Mouse (Mus musculus) lung, embryonic 15.5 days (tissue): ENCODE measurements around the gene Asns. TPM values are rescaled to one million over a fixed set of nuclear protein-coding genes. Genes with fewer than 3 reads are reported as not detected.

Source experiments
- ATAC-seq: fragments of 200-750 bp; cut with Nextera tagmentation; 2 replicates; pipeline ENCODE4 v1.8.0; 2017; ENCODE audit warnings: moderate number of reproducible peaks, borderline replicate concordance; ENCODE audit not compliant: low FRiP score, low TSS enrichment; ENCODE audit errors: extremely low read depth
- H3K27ac ChIP-seq: fragments of 300-500 bp; sonication (generic); 2 replicates; pipeline ENCODE4 v1.5.1; 2015; ENCODE audit warnings: moderate library complexity, mild to moderate bottlenecking, inconsistent platforms
- H3K27me3 ChIP-seq: fragments of 300-500 bp; sonication (generic); 2 replicates; pipeline ENCODE4 v1.6.1; 2015; ENCODE audit warnings: inconsistent platforms
- H3K36me3 ChIP-seq: fragments of 300-500 bp; sonication (generic); 2 replicates; pipeline ENCODE4 v1.6.1; 2015; ENCODE audit warnings: inconsistent platforms
- H3K4me1 ChIP-seq: fragments of 300-500 bp; sonication (generic); 2 replicates; pipeline ENCODE4 v1.6.1; 2015; ENCODE audit warnings: inconsistent platforms
- H3K4me2 ChIP-seq: fragments of 300-500 bp; sonication (generic); 2 replicates; pipeline ENCODE4 v1.6.1; 2015; ENCODE audit warnings: inconsistent platforms, mild to moderate bottlenecking, moderate library complexity
- H3K4me3 ChIP-seq: fragments of 300-500 bp; sonication (generic); 2 replicates; pipeline ENCODE4 v1.5.1; 2015; ENCODE audit warnings: mild to moderate bottlenecking, inconsistent platforms
- H3K9ac ChIP-seq: fragments of 300-500 bp; sonication (generic); 2 replicates; pipeline ENCODE4 v1.6.1; 2015; ENCODE audit warnings: inconsistent platforms
- H3K9me3 ChIP-seq: fragments of 300-500 bp; sonication (generic); 2 replicates; pipeline ENCODE4 v1.6.1; 2016; ENCODE audit warnings: inconsistent platforms
- WGBS: fragments of 180-500 bp; shearing (Covaris S2); methylation state at CpG from one replicate; pipeline ENCODE4 v1.1.7; 2015; 5-methylcytosine and 5-hydroxymethylcytosine counted together
- polyA plus RNA-seq: library from polyadenylated mRNA; unstranded; fragments of >200 nt; fragmentation: Nextera tagmentation; extraction: Ambion mirVana; gene quantifications from 2 replicates; pipeline ENCODE4 v1.2.1, GENCODE M21; 2015

Gene Asns
- polyA plus RNA-seq: 53.1 and 53.7 TPM in 2 replicates

DNA sequence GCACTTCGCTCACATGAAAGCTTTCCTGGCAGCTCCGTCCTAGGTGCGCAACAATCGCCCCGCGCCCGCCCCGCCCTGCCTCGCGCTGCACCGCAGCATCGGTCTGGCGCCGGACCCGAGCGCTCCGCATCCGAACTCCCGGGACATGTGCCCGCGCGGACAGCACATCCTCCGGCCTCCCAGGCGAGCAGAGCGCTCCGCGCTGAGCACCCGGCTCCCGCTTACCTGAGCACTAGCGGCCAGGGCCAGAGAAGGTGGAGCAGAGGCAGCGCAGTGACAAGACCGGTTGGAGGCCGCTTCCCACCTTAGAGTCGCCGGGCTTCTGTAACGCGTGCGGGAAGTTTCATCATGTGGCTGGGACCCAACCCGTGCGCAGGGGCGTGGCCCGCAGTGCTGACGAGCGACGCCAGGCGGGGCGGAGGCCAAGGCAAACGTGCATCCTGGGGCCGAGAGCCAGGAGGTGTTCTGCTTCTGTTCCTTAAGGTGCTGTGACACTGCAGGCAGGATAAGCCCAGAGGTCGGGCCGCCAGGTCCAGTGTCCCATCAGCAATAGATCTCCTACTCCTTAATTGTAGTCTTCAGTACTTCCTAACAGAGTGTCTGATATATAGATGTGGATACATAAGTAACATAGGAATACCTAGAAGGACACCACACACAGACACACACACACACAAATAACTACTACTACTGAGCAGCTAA is at the start of gene Asns:
Gene Asns, minus strand, starts transcription at position 371 of the 702 bp plus-strand sequence.
- Histone ChIP-seq H3K9me3 (no peaks in the 10 kb centered on the region), H3K4me3 (peak within 1 kb of the TSS; percentile 72), H3K4me1 (0 out of 2 replicates have a peak, but pooled peaks cover 2% of the 10 kb centered on the region), H3K36me3 (no peaks in the 10 kb centered on the region), H3K27me3 (no peaks in the 10 kb centered on the region), H3K9ac (peak within 1 kb of the TSS; percentile 61), H3K27ac (peak within 1 kb of the TSS; percentile 56), H3K4me2 (peak within 1 kb of the TSS; percentile 98)
- under 1% methylated on average over 47 of the region's 51 CpGs for WGBS
- peak; percentile 91 for ATAC-seq

DNA sequence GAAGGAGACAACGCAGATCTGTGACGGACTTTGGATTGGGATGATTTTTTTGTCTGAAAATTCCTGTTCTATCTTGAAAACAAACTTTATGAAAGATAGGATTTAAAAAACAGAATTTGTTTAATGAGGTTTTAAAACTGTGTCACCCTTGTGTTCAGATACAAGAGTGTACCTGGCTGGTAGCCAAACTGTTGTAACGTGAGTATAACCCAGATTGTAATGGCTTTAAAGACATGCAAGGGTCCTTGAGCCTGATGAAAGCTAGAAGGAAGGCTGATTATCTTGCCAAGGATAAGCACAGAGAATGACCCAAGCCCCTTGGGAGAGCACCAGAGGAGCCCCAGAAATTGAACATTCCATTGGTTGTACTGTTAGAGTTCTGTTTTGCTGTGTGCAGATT is 48.7 kb upstream of the Asns start:
- H3K36me3 ChIP-seq: no peaks in the 10 kb centered on the region
- no peak overlapping the region for H3K4me2 ChIP-seq
- no peak for ATAC-seq
- WGBS: 42% methylated on average over 3 of the region's 3 CpGs
- no peaks in the 10 kb centered on the region for H3K9me3 ChIP-seq
- H3K9ac ChIP-seq: no peak overlapping the region
- H3K27ac ChIP-seq: no peak overlapping the region
- H3K27me3 ChIP-seq: no peaks in the 10 kb centered on the region
- no peak overlapping the region for H3K4me3 ChIP-seq
- H3K4me1 ChIP-seq: 0 out of 2 replicates have a peak, but pooled peaks cover 2% of the 10 kb centered on the region

- no peak overlapping the region for H3K4me3 ChIP-seq
- H3K27me3 ChIP-seq: no peaks in the 10 kb centered on the region
- 0 out of 2 replicates have a peak, but pooled peaks cover 2% of the 10 kb centered on the region for H3K4me1 ChIP-seq
- no peak overlapping the region for H3K4me2 ChIP-seq
- no peak overlapping the region for H3K9ac ChIP-seq
- no peak overlapping the region for H3K27ac ChIP-seq
- H3K9me3 ChIP-seq: no peaks in the 10 kb centered on the region
- no peak for ATAC-seq
- H3K36me3 ChIP-seq: no peaks in the 10 kb centered on the region
- WGBS: 92% methylated on average over 2 of the region's 2 CpGs
Measured at GRCm38 (mm10) chr6:7737842-7738241, 44.8 kb upstream of the Asns start.

DNA sequence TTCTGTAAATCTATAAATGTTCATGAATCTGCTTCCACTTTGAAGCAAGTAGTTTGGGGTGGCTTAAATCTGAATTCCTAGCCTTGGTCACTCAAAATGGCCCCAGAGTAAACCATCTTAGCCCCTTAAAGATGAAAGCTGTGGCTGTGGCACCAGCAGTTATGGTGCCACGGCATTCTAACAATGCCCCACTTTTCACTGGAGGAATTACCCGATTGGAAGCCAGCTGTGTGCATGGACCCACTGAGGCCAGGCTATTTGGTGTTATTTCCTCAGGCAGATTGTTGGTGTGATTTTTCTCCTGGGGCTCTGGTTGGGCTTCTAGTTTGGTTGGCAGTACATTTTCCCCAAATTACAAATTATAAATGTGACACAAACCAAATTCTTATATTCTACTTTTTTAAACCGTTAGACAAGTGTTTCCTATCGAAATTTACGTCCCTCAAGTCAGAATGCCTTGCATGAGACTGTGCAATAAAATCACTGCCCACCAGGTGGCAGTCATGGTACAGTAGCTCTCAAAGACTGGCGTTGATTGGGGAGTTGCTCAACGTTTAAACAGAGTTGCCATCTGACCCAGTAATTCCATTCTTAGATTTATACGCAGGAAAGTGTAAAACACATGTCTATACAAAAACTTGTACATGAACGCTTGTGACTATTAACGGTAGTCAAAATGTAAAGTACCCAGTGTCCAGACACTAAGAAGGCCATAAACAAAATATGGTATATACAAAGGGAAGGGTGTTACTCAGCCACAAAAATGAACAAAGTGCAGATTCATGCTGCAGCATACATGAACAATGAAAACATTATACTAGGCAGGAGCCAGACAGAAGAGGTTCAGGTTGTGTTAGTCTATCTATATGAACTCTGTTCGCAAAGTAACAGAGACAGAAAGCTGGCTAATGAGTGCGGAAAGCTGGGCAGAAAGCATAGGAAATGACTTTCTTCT is 40.0 kb upstream of the Asns start:
- no peak for ATAC-seq
- H3K9me3 ChIP-seq: no peaks in the 10 kb centered on the region
- no peak overlapping the region for H3K27ac ChIP-seq
- H3K4me3 ChIP-seq: no peak overlapping the region
- 30% methylated on average over 12 of the region's 12 CpGs for WGBS
- no peaks in the 10 kb centered on the region for H3K36me3 ChIP-seq
- H3K4me2 ChIP-seq: no peak overlapping the region
- no peaks in the 10 kb centered on the region for H3K27me3 ChIP-seq
- no peak overlapping the region for H3K9ac ChIP-seq
- no peaks in the 10 kb centered on the region for H3K4me1 ChIP-seq

DNA sequence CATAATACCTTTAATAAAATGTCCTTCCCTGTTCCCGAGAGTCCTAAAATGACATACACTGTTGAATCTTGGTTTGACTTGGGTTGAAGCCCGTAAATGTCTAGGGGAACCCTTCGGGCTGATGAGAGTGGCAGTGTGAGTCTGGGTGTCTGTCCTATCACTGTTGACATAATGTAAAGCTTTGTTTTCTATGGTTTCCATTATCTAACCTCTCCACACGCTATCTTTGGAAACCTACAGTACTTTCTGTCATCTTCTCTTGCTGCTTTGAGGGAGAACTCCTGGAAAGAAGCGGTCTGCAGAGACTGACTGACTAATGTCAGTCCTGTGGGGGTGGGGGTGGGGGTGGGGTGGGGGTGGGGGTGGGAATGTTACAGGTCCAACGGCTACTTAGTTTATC is 39.0 kb upstream of the Asns start:
- no peaks in the 10 kb centered on the region for H3K27me3 ChIP-seq
- no peak for ATAC-seq
- no peak overlapping the region for H3K27ac ChIP-seq
- H3K9ac ChIP-seq: no peak overlapping the region
- 76% methylated on average over 6 of the region's 6 CpGs for WGBS
- no peaks in the 10 kb centered on the region for H3K9me3 ChIP-seq
- no peaks in the 10 kb centered on the region for H3K4me1 ChIP-seq
- no peak overlapping the region for H3K4me2 ChIP-seq
- no peaks in the 10 kb centered on the region for H3K36me3 ChIP-seq
- no peak overlapping the region for H3K4me3 ChIP-seq

- H3K9ac ChIP-seq: no peak overlapping the region
- H3K4me3 ChIP-seq: no peak overlapping the region
- H3K9me3 ChIP-seq: no peaks in the 10 kb centered on the region
- H3K4me1 ChIP-seq: no peaks in the 10 kb centered on the region
- WGBS: 75% methylated on average over 2 of the region's 2 CpGs
- no peak for ATAC-seq
- no peak overlapping the region for H3K4me2 ChIP-seq
- H3K36me3 ChIP-seq: no peaks in the 10 kb centered on the region
- no peaks in the 10 kb centered on the region for H3K27me3 ChIP-seq
- H3K27ac ChIP-seq: no peak overlapping the region
Measured at GRCm38 (mm10) chr6:7729128-7729527, 36.1 kb upstream of the Asns start.

DNA sequence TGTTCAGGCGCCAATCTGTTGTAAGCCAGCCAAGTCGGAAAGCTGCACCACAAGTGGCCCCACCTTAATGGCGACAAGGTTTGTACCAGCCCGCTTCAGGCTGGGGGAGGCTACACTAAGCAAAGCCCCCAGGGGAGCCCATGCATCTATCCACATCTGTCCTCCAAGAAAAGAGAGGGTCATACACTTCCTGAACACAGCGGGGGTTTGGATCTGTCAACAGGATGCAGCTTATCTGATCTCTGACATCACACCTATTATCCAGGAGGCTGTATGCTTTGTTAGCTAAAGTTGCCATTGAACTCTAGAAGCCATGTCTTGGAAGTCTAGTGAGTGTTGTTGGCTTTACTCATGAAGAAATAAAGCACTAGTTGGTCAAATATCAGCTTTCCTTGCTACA is 35.2 kb upstream of the Asns start:
- H3K27me3 ChIP-seq: no peaks in the 10 kb centered on the region
- 81% methylated on average over 5 of the region's 5 CpGs for WGBS
- H3K9me3 ChIP-seq: no peaks in the 10 kb centered on the region
- H3K4me1 ChIP-seq: no peaks in the 10 kb centered on the region
- no peak overlapping the region for H3K9ac ChIP-seq
- no peak overlapping the region for H3K27ac ChIP-seq
- no peaks in the 10 kb centered on the region for H3K36me3 ChIP-seq
- H3K4me2 ChIP-seq: no peak overlapping the region
- H3K4me3 ChIP-seq: no peak overlapping the region
- ATAC-seq: no peak

GRCm38 (mm10) chr6:7716236-7716635 is 23.2 kb upstream of the Asns start:
- no peaks in the 10 kb centered on the region for H3K36me3 ChIP-seq

DNA sequence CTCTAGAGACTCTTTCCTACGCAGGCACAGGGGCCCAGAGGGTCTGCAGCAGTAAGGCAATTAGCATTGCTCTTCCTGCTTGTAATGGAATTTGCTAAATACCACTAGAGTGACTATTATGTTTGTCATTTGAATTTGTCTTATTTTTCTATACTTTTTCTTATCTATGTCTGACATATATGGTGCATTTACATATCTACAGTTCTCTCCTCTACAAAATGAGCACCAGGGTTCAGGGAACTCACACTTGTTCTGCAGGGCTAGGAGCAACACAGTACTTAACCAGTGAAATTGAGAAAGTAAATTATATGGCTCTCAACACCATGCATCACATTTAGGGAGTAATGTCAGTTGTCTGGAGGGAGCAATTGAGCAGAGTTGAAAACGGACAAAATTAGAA is 21.2 kb upstream of the Asns start:
- H3K27me3 ChIP-seq: no peaks in the 10 kb centered on the region
- no peaks in the 10 kb centered on the region for H3K9me3 ChIP-seq
- H3K27ac ChIP-seq: peak overlapping the region; percentile 5; the same call in 1 of the 2 replicates
- WGBS: 42% methylated on average over 2 of the region's 2 CpGs
- ATAC-seq: no peak
- no peaks in the 10 kb centered on the region for H3K36me3 ChIP-seq
- H3K4me2 ChIP-seq: no peak overlapping the region
- no peak overlapping the region for H3K9ac ChIP-seq
- H3K4me3 ChIP-seq: no peak overlapping the region
- 0 out of 2 replicates have a peak, but pooled peaks cover 3% of the 10 kb centered on the region for H3K4me1 ChIP-seq

More at GRCm38 (mm10) chr6:7716236-7716635, 23.2 kb upstream of the Asns start:
- WGBS: 34% methylated on average over 4 of the region's 4 CpGs
- no peak overlapping the region for H3K4me2 ChIP-seq
- H3K9me3 ChIP-seq: no peaks in the 10 kb centered on the region
- H3K4me3 ChIP-seq: no peak overlapping the region
- 0 out of 2 replicates have a peak, but pooled peaks cover 3% of the 10 kb centered on the region for H3K4me1 ChIP-seq
- no peak; the same call in 1 of the 2 replicates for ATAC-seq
- H3K9ac ChIP-seq: no peak overlapping the region
- H3K27ac ChIP-seq: no peak overlapping the region
- H3K27me3 ChIP-seq: no peaks in the 10 kb centered on the region

DNA sequence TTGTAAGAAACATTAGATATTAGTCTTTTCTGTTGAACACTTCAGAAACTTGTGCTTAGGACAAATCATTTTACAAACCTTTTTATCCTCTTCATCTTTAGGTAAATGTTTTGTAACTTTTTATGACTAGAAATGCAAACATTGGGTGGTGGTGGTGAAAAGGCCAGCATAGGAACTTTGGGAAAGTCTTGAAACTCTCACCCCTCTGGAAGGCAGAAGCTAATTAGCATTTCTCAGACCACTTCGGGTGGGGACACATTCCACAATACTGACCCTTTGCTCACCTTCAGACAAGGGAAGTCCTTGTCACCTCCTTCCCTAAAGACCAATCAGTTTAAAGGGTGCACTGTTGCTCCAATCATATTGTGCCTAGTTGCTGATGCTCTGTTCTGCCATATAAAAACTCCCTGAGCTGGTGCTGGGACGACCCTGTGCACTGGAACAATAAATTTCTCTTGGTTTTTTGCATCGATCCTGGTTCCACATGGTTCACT is 18.8 kb upstream of the Asns start:
- H3K9ac ChIP-seq: no peak overlapping the region
- H3K4me2 ChIP-seq: no peak overlapping the region
- 0 out of 2 replicates have a peak, but pooled peaks cover 3% of the 10 kb centered on the region for H3K4me1 ChIP-seq
- H3K27me3 ChIP-seq: no peaks in the 10 kb centered on the region
- no peak overlapping the region for H3K27ac ChIP-seq
- H3K36me3 ChIP-seq: no peaks in the 10 kb centered on the region
- ATAC-seq: no peak
- 64% methylated on average over 3 of the region's 3 CpGs for WGBS
- H3K4me3 ChIP-seq: no peak overlapping the region
- H3K9me3 ChIP-seq: no peaks in the 10 kb centered on the region

- 80% methylated on average over 3 of the region's 3 CpGs for WGBS
Measured at GRCm38 (mm10) chr6:7708246-7708645, 15.2 kb upstream of the Asns start.

More at GRCm38 (mm10) chr6:7708246-7708645, 15.2 kb upstream of the Asns start:
- ATAC-seq: no peak
- no peak overlapping the region for H3K4me3 ChIP-seq
- no peak overlapping the region for H3K27ac ChIP-seq
- no peaks in the 10 kb centered on the region for H3K27me3 ChIP-seq
- no peaks in the 10 kb centered on the region for H3K36me3 ChIP-seq
- H3K4me2 ChIP-seq: no peak overlapping the region
- no peaks in the 10 kb centered on the region for H3K4me1 ChIP-seq
- H3K9ac ChIP-seq: no peak overlapping the region
- H3K9me3 ChIP-seq: no peaks in the 10 kb centered on the region
